Mouse (Mus musculus) cerebellum, adult 11 months (tissue): ENCODE results near the gene Plk2.
A peak's percentile ranks its signal among the peaks of the same experiment; 100 is the strongest.
"Not testable (repeated sequence)": the region's sequence is repeated elsewhere in the genome, so short reads cannot be mapped to it uniquely, and the experiment has no call there.

Experiments
- DNase-seq: peaks from one replicate; pipeline ENCODE4 v3.0.0; 2022

Gene Plk2

GRCm38 (mm10) chr13:110394291-110395178 is at the start of gene Plk2:
Gene Plk2, plus strand, starts transcription at chr13:110395046.
- peak; percentile 91 for DNase-seq

- DNase-seq = no peak
Observed at GRCm38 (mm10) chr13:110346707-110347106, 48.1 kb upstream of the Plk2 start.

- DNase-seq = no peak
Observed at GRCm38 (mm10) chr13:110351051-110351450, 43.8 kb upstream of the Plk2 start.

GRCm38 (mm10) chr13:110356941-110357340 is 37.9 kb upstream of the Plk2 start, which contains the start of gene Gapt:
Gene Gapt, minus strand, starts transcription at chr13:110357199.
- DNase-seq = no peak

GRCm38 (mm10) chr13:110363722-110364121 is 31.1 kb upstream of the Plk2 start:
- DNase-seq = no peak

DNA sequence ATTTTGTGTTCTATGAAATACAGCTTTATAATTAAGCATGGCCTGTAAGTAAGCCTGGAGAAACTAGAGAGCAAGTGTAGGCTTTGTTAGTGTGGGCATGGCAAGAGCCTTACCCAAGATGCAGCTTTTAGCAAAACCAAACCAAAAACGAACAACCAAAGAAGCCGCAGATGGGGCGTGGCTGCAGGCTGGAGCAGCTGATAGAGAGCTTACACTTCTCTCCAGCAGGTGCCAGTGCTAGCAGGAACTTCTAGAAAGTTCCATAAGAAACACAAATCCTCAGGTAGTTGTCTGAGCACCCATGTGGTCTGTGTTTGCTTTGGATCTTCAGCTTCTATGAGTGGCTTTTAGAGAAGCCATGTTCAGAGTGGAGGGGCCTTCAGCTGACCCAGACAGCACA is 28.4 kb upstream of the Plk2 start:
- no peak for DNase-seq

DNA sequence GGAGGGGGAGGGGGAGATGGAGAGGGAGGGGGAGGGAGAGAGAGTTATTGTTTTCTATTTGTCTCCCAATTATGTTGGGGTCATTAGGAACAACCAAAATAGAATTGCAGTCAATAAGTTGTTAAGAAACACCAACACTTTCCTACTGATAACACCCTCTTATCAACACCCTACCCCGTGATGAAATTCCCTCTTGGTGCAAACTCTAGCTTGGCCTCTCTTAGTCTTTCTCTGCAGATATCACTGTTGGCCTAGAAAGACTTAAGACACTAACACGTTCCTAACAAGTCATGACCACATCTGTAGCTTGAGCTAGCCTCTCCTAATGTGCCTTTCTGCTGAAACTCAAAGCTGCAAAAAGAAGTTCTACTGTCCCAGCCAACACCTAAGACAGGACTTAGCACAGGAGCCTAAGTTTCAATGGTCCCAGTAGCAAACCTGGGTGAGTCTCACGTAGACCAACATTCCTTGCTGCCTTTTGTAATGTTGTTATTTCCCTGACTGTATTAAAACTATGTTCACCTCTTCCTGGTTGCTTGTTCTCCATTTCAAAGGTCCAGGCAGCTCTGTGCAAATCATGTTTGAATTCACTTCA is 26.8 kb upstream of the Plk2 start:
- no peak for DNase-seq

- DNase-seq = peak; percentile 73
Observed at GRCm38 (mm10) chr13:110368556-110369040, 26.2 kb upstream of the Plk2 start.

DNA sequence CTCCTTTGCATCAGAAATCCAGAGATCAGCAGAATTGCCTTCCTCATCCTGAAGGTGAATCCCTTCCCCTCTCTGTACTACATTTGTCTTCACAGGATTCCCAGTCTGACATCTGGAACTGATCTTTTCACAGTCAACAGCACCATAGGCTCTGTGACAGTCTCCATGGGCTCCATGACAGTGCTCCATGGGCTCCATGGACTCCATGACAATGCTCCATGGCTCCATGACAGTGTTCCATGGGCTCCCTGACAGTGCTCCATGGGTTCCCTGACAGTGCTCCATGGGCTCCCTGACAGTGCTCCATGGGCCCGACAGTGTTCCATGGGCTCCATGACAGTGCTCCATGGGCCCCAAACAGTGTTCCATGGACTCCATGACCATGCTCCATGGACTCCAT is 25.2 kb upstream of the Plk2 start:
- DNase-seq = no peak

- no peak for DNase-seq
Observed at GRCm38 (mm10) chr13:110382447-110382901, 12.4 kb upstream of the Plk2 start.

DNA sequence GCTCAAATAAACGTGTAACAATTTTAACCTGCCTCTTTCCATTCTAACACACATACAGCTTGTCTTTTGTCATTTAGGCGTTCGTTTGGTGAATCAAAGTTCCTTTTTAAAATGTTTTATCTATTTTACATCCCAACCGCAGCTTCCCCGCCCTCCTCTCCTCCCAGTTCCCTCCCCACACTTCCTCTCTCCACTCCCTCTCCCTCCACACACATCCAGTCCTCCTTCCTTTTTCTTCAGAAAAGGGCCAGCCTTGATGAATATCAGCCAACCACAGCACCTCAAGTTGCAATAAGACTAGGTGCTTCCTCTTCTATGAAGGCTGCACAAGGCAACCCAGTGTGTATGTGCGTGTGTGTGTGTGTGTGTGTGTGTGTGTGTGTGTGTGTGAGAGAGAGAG is 10.3 kb upstream of the Plk2 start:
- no peak for DNase-seq

DNA sequence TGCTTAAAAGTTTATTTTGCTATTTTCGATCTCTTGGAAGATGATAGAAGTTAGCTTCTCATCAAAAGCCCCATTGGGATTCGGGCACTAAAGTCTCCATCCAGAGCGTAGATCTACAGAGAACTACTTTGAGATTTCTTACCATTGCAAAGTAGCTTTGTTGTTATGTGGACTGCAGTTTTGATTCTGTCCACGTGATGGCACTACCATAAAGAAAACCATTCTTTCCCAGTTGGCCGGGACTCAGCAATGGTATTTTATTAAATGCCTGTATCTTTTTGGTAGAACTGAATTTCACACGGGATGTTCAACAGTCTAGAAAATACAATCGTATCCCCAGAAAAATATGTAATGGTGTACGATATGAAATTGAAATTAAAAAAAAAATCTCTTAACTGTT is 2.6 kb upstream of the Plk2 start:
- DNase-seq = peak; percentile 53

DNA sequence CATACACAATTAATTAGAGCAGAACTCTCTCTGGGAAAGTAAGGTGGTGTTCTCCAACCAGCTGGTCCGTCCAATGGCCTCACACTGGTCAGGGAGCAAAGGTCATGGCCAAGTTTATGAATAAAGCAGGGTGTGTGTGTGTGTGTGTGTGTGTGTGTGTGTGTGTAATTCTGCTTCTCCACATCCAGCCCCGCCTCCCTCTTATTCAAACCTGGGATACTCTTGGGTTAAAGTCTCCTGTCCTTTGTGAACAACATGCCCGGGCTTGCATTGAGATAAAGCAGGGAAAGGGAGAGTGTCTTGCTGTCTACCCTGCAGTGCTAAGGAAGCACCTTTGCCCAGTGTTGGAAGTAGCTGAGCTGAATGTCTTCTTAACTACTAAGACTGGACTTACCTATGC is 2.2 kb upstream of the Plk2 start:
- DNase-seq = no peak

GRCm38 (mm10) chr13:110395179-110395794 is 441 bp downstream of the Plk2 start:
- no peak for DNase-seq

GRCm38 (mm10) chr13:110395916-110396685 is 1.3 kb downstream of the Plk2 start:
- no peak for DNase-seq

- no peak for DNase-seq
Observed at GRCm38 (mm10) chr13:110397750-110398149, 2.9 kb downstream of the Plk2 start.

DNA sequence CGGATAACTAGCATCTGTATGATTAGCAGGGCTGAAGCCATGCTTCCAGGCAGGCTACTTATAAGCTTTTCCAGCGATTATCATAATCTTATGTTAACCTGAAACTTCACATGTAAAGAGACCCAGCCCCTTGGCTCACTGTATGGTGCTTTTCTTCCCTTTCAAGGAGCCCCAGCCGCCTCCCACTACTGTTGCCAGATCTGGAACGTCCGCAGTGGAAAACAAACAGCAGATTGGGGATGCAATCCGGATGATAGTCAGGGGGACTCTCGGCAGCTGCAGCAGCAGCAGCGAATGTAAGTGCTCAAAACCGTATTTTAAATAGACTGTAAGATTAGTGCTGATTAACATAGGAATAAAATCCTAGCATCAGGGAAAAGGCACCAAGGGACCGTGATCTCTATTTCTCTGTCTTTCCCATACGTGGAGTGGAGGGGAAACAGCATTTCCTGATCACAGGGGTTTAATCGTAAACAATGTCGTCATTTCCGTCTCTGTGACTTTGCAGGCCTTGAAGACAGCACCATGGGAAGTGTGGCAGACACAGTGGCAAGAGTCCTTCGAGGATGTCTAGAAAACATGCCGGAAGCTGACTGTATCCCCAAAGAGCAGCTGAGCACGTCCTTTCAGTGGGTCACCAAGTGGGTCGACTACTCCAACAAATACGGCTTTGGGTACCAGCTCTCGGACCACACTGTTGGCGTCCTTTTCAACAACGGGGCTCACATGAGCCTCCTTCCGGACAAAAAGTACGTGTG is 3.8 kb downstream of the Plk2 start:
- no peak for DNase-seq

DNA sequence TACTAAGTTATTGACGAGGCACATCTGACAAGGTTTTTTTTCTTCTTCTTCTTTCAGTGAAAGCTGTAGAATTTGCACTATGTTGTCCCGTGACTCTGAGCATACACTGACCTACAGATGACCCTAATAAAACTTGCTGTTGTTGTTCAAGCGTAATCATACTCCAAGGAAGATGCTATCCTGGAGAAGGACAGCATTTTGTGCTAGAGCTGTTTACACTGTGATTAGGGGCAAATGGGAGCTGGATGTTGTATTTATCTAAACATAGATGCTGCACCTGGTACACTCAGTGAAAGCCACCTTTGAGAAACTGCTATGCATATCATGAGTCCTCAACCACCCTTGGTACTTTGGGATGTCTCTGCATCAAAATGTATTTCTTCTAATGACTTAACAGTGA is 6.6 kb downstream of the Plk2 start:
- no peak for DNase-seq

GRCm38 (mm10) chr13:110401877-110402276 is 7.0 kb downstream of the Plk2 start:
- no peak for DNase-seq

DNA sequence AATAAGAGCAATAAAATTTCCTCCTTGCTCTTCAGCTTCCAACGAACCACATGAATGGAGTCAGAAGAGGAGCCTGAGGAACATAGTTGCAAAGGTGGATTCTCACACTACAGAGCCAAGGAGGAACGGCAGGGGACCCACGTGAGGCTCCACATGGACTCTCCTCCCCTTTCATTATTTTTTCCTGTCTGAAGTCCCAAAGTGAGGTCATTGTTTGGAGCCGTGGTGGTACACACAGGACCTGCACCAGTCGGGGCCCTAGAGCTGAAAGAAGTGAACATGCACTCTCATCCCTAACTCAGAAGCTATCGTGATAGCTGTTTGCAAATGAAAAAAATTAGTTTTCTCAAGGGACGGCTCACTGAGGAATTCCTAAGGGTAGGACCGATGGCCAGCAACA is 9.2 kb downstream of the Plk2 start:
- no peak for DNase-seq

DNA sequence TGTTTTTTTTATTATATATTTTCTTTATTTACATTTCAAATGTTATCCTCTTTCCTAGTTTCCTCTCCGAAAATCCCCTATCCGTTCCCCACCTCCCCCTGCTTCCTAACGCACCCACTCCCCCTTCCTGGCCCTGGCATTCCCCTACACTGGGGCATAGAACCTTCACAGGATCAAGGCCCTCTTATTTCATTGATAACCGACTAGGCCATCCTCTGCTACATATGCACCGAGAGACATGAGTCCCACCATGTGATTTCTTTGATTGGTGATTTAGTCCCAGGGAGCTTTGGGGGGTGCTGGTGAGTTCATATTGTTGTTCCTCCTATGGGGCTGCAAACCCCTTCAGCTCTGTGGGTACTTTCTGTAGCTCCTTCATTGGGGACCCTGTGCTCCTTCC is 9.8 kb downstream of the Plk2 start:
- not testable (repeated sequence) for DNase-seq

- DNase-seq = no peak
Observed at GRCm38 (mm10) chr13:110406152-110406551, 11.3 kb downstream of the Plk2 start.
